Mouse (Mus musculus) adrenal gland, adult 10 weeks (tissue): Measurements from ENCODE around the gene Tet3. TPM values are rescaled to one million over a fixed set of nuclear protein-coding genes. Genes with fewer than 3 reads are reported as not detected.

Experiments
- polyA plus RNA-seq: library from polyadenylated mRNA; stranded (reverse); fragments of 350-450 nt; fragmentation: Illumina TruSeq; extraction: RNeasy Lipid Tissue Mini Kit (QIAGEN cat#74804); gene quantifications from one replicate; pipeline ENCODE4 v1.2.3, GENCODE M21; 2014; ENCODE audit warnings: low read depth, low replicate concordance

The Tet3 gene
- 8.1 TPM for polyA plus RNA-seq

GRCm38 (mm10) chr6:83459034-83459644, at the start of gene Tet3:
Gene Tet3, minus strand, starts transcription at chr6:83459084.

GRCm38 (mm10) chr6:83506258-83507167, 47.6 kb upstream of the Tet3 start, which contains the start of gene Dguok:
Gene Dguok, minus strand, starts transcription at chr6:83506969.

GRCm38 (mm10) chr6:83348873-83349272, 110.0 kb downstream of the Tet3 start, which contains the start of gene Bola3:
Gene Bola3, plus strand, starts transcription at chr6:83349147.

GRCm38 (mm10) chr6:83325525-83326393, 133.1 kb downstream of the Tet3 start, which contains the start of the genes Mthfd2 and Mob1a:
Gene Mthfd2, minus strand, starts transcription at chr6:83325908.
Gene Mob1a, plus strand, starts transcription at chr6:83326016.

Other genes with a start within 250 kb of the Tet3 start
- not detected for gene Slc4a5, start 239.3 kb downstream of the Tet3 start, polyA plus RNA-seq
- gene Mthfd2, start 133.2 kb downstream of the Tet3 start, polyA plus RNA-seq: 8.0 TPM
- gene Mob1a, start 133.1 kb downstream of the Tet3 start, polyA plus RNA-seq: 205 TPM
- 147 TPM for gene Bola3, start 109.9 kb downstream of the Tet3 start, polyA plus RNA-seq
- gene Dguok, start 47.9 kb upstream of the Tet3 start, polyA plus RNA-seq: 34.9 TPM
- gene Actg2, start 77.2 kb upstream of the Tet3 start, polyA plus RNA-seq: 1.5 TPM
- gene Stambp, start 113.6 kb upstream of the Tet3 start, polyA plus RNA-seq: 83.3 TPM
- not detected for gene Clec4f, start 197.1 kb upstream of the Tet3 start, polyA plus RNA-seq
- not detected for gene Cd207, start 218.8 kb upstream of the Tet3 start, polyA plus RNA-seq